Mouse (Mus musculus) embryonic facial prominence, embryonic 15.5 days (tissue): Measurements from ENCODE around the gene Enoph1. TPM values are rescaled to one million over a fixed set of nuclear protein-coding genes. Genes with fewer than 3 reads are reported as not detected.
A peak's percentile ranks its signal among the peaks of the same experiment; 100 is the strongest.

ENCODE experiments used
- ATAC-seq: fragments of 200-750 bp; cut with Nextera tagmentation; 2 replicates; pipeline ENCODE4 v1.8.0; 2017; ENCODE audit warnings: low read depth, moderate TSS enrichment; ENCODE audit not compliant: insufficient number of reproducible peaks, low FRiP score, low TSS enrichment
- H3K27ac ChIP-seq: fragments of 300-500 bp; sonication (generic); replicated peaks from 2 replicates; pipeline ENCODE4 v1.5.1; 2015; ENCODE audit warnings: mild to moderate bottlenecking, inconsistent platforms
- H3K27me3 ChIP-seq: fragments of 300-500 bp; sonication (generic); 2 replicates; pipeline ENCODE4 v1.6.1; 2015; ENCODE audit warnings: inconsistent platforms
- H3K36me3 ChIP-seq: fragments of 300-500 bp; sonication (generic); 2 replicates; pipeline ENCODE4 v1.6.1; 2015; ENCODE audit warnings: mild to moderate bottlenecking, inconsistent platforms
- H3K4me1 ChIP-seq: fragments of 300-500 bp; sonication (generic); 2 replicates; pipeline ENCODE4 v1.6.1; 2015; ENCODE audit warnings: inconsistent platforms
- H3K4me2 ChIP-seq: fragments of 300-500 bp; sonication (generic); replicated peaks from 2 replicates; pipeline ENCODE4 v1.6.1; 2015; ENCODE audit warnings: mild to moderate bottlenecking, inconsistent platforms
- H3K4me3 ChIP-seq: fragments of 300-500 bp; sonication (generic); replicated peaks from 2 replicates; pipeline ENCODE4 v1.5.1; 2015; ENCODE audit warnings: mild to moderate bottlenecking, inconsistent platforms
- H3K9ac ChIP-seq: fragments of 300-500 bp; sonication (generic); 2 replicates; pipeline ENCODE4 v1.6.1; 2015; ENCODE audit warnings: inconsistent platforms
- H3K9me3 ChIP-seq: fragments of 300-500 bp; sonication (generic); replicated peaks from 2 replicates; pipeline ENCODE4 v1.6.1; 2016; ENCODE audit warnings: inconsistent platforms
- WGBS: fragments of 180-500 bp; shearing (Covaris S2); methylation state at CpG from one replicate; pipeline ENCODE4 v1.1.7; 2015; 5-methylcytosine and 5-hydroxymethylcytosine counted together
- polyA plus RNA-seq: library from polyadenylated mRNA; unstranded; fragments of >200 nt; fragmentation: Nextera tagmentation; extraction: Ambion mirVana; gene quantifications from 2 replicates; pipeline ENCODE4 v1.2.1, GENCODE M21; 2015

Enoph1 gene
- polyA plus RNA-seq, 1 experiment from 2014 or later: 41.9 TPM

- Histone ChIP-seq H3K9ac (no peak overlapping the region), H3K4me2 (no peak overlapping the region), H3K27me3 (no peaks in the 10 kb centered on the region), H3K27ac (no peak overlapping the region), H3K36me3 (peaks cover 10% of the 10 kb centered on the region), H3K4me3 (no peak overlapping the region), H3K9me3 (no peaks in the 10 kb centered on the region), H3K4me1 (peaks cover 11% of the 10 kb centered on the region; the same call in 1 of the 2 replicates)
- no peak for ATAC-seq
- 89% methylated on average over 5 of the region's 5 CpGs for WGBS
Observed at GRCm38 (mm10) chr5:100055866-100056369, 16.1 kb downstream of the Enoph1 start.

DNA sequence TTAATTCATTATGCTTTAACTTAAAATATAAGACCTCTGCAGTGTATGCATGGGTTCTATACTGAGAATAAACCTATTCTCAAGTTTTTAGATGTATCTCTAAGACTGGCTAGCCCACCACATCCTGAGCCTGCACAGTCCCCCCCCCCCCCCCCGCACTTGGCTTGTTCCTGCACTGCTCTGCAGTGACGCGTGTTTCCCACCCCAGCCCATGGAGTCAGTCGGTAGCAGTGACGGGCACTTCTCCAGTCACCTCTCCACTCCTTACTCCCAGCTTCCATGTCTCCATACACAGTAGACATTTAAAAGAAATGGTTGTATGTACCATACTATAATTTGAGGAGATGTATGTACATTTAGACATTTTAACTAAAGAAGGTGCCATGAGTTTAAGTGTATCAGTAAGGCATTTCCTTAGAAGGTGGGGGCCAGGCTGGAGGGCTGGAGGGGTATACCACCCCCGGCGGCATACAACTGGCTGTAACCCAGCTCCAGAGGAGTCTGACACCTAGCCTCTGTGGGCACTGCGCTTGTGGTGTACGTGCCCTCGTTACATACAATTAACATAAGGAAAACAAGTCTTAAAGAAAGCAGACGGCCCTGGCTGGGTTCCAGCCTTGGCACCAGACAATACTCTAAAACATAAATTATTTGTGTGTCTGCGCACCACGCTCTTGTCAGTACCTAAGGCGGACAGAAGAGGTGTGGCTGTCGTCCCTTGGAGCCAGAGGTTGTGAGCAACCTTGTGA, 17.9 kb downstream of the Enoph1 start:
- no peak overlapping the region for H3K27ac ChIP-seq
- no peak for ATAC-seq
- no peaks in the 10 kb centered on the region for H3K27me3 ChIP-seq
- no peak overlapping the region for H3K4me2 ChIP-seq
- WGBS: 71% methylated on average over 14 of the region's 15 CpGs
- H3K9me3 ChIP-seq: no peaks in the 10 kb centered on the region
- H3K36me3 ChIP-seq: peaks cover 26% of the 10 kb centered on the region
- H3K4me1 ChIP-seq: peaks cover 11% of the 10 kb centered on the region; the same call in 1 of the 2 replicates
- H3K9ac ChIP-seq: no peak overlapping the region
- no peak overlapping the region for H3K4me3 ChIP-seq

GRCm38 (mm10) chr5:100058729-100059128, 18.9 kb downstream of the Enoph1 start:
- Histone ChIP-seq H3K4me3 (no peak overlapping the region), H3K4me2 (no peak overlapping the region), H3K36me3 (peaks cover 27% of the 10 kb centered on the region), H3K9me3 (no peaks in the 10 kb centered on the region), H3K27ac (no peak overlapping the region), H3K27me3 (no peaks in the 10 kb centered on the region), H3K4me1 (peaks cover 11% of the 10 kb centered on the region; the same call in 1 of the 2 replicates), H3K9ac (no peak overlapping the region)
- no peak for ATAC-seq
- WGBS: 45% methylated on average over 6 of the region's 6 CpGs

DNA sequence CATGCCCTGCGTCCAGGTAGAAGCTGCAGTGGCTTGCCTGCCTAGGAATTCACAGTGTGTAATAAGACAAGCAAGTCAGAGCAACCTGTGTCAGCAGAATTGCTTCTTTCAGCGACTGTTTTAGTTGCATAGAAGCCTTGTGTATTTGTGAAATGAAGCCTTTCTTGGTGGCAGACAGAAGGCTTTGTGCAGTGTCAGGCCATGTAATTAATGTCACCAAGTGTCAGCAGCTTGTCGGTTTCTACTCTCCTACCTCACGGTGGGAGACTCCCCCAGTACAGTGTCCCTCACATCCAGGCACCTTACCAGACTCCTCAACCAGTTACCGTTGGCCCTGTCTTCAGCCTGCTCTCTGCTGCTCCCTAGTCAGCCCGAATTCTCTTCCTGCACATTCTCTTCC, 19.5 kb downstream of the Enoph1 start:
- Histone ChIP-seq H3K4me1 (peaks cover 11% of the 10 kb centered on the region; the same call in 1 of the 2 replicates), H3K27ac (peak overlapping the region; percentile 28; the same call in 1 of the 2 replicates), H3K4me2 (no peak overlapping the region), H3K9me3 (no peaks in the 10 kb centered on the region), H3K36me3 (peaks cover 33% of the 10 kb centered on the region), H3K27me3 (no peaks in the 10 kb centered on the region), H3K9ac (no peak overlapping the region), H3K4me3 (no peak overlapping the region)
- WGBS: 42% methylated on average over 6 of the region's 6 CpGs
- ATAC-seq: no peak

DNA sequence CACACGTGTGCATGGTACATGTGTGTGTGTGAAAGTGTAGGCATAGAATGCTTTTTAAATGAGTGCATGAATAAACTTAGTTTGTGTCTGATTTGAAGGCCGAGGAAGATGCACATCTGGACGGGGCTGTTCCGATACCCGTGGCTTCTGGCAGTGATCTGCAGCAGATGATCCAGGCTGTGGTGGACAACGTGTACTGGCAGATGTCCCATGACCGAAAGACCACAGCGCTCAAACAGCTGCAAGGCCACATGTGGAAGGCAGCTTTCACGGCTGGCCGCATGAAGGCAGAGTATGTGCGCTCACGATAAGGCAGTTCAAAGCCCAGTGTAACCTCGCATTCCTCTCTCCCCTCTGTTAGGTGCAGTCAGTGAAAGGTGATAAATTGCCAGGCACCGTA, 21.1 kb downstream of the Enoph1 start:
- no peak overlapping the region for H3K4me3 ChIP-seq
- H3K9ac ChIP-seq: no peak overlapping the region
- no peak overlapping the region for H3K4me2 ChIP-seq
- WGBS: 86% methylated on average over 14 of the region's 14 CpGs
- no peak overlapping the region for H3K27ac ChIP-seq
- H3K9me3 ChIP-seq: no peaks in the 10 kb centered on the region
- ATAC-seq: no peak
- no peaks in the 10 kb centered on the region for H3K27me3 ChIP-seq
- H3K4me1 ChIP-seq: peaks cover 7% of the 10 kb centered on the region; the same call in 1 of the 2 replicates
- H3K36me3 ChIP-seq: peaks cover 46% of the 10 kb centered on the region

GRCm38 (mm10) chr5:100067579-100067978, 27.8 kb downstream of the Enoph1 start:
- Histone ChIP-seq H3K36me3 (peaks cover 42% of the 10 kb centered on the region), H3K9ac (no peak overlapping the region), H3K27me3 (no peaks in the 10 kb centered on the region), H3K4me3 (no peak overlapping the region), H3K4me1 (0 out of 2 replicates have a peak, but pooled peaks cover 2% of the 10 kb centered on the region), H3K9me3 (no peaks in the 10 kb centered on the region), H3K4me2 (no peak overlapping the region), H3K27ac (no peak overlapping the region)
- no peak for ATAC-seq
- 87% methylated on average over 16 of the region's 16 CpGs for whole genome bisulfite sequencing

DNA sequence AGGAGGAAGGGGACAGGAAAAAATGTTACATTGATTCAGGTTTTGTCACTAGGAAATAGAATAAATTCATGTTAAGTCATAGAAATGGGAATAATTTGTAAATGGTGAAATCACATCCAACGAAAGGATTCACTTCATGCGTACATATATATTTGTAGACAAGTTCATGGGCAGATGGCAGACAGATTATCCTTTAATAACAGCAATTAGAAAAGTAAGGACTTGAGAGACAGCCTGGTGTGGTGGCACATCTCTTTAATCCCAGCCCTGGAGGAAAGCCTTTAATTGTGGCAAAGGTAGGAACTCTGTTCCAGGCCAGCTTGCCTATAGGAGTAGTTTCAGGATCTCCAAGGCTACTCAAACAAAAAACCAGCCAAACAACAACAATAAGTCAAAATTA, 29.7 kb downstream of the Enoph1 start:
- WGBS: 80% methylated on average over 2 of the region's 2 CpGs
- H3K36me3 ChIP-seq: peaks cover 41% of the 10 kb centered on the region
- no peaks in the 10 kb centered on the region for H3K9me3 ChIP-seq
- no peak overlapping the region for H3K4me2 ChIP-seq
- no peaks in the 10 kb centered on the region for H3K27me3 ChIP-seq
- no peak overlapping the region for H3K27ac ChIP-seq
- H3K4me1 ChIP-seq: 0 out of 2 replicates have a peak, but pooled peaks cover 2% of the 10 kb centered on the region
- ATAC-seq: no peak
- no peak overlapping the region for H3K9ac ChIP-seq
- no peak overlapping the region for H3K4me3 ChIP-seq

DNA sequence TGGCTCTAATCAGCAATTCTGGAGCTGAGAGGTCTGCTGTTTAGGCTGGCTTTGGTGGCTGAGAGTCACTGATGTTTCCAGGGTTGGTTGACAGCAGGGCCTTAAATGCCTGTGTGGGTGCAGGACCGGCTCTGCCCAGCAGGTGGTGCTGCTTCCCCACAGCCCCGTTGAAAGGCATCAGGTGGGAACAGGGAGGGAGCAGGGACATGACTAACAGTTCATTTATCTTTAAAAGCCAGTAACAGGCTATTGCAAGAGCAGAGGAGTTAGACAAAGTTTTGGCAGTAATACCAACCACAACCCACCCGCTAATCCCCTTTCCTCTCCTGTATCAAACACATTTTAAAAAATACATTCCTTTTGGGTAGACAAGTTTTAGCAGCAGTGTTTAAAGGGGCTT, 30.5 kb downstream of the Enoph1 start:
- Histone ChIP-seq H3K9ac (no peak overlapping the region), H3K27ac (no peak overlapping the region), H3K9me3 (no peaks in the 10 kb centered on the region), H3K27me3 (no peaks in the 10 kb centered on the region), H3K4me1 (0 out of 2 replicates have a peak, but pooled peaks cover 2% of the 10 kb centered on the region), H3K36me3 (peaks cover 35% of the 10 kb centered on the region), H3K4me2 (no peak overlapping the region), H3K4me3 (no peak overlapping the region)
- WGBS: 28% methylated on average over 3 of the region's 3 CpGs
- ATAC-seq: no peak

DNA sequence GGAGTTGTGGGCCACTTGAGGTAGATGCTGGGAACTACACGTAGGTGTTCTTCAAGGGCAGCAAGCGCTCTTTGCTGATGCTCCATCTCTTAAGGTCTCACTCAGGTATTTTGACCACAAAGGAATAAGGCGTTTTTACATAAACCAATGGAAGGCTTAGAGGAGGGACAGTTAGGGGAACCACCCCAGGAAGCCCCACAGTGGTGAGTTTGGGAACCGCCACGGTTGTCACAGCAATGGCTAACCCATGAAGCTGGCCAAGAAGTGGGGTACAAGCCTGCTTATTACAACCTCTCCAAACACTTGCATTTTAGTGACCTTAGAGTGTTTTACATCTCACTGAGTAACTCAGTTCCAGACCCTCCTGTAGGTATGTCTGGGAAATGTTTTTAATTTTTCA, 31.8 kb downstream of the Enoph1 start:
- Histone ChIP-seq H3K4me1 (no peaks in the 10 kb centered on the region), H3K36me3 (peaks cover 30% of the 10 kb centered on the region), H3K4me2 (no peak overlapping the region), H3K9ac (no peak overlapping the region), H3K4me3 (no peak overlapping the region), H3K27me3 (no peaks in the 10 kb centered on the region), H3K27ac (no peak overlapping the region), H3K9me3 (no peaks in the 10 kb centered on the region)
- ATAC-seq: no peak
- WGBS: 90% methylated on average over 5 of the region's 5 CpGs

DNA sequence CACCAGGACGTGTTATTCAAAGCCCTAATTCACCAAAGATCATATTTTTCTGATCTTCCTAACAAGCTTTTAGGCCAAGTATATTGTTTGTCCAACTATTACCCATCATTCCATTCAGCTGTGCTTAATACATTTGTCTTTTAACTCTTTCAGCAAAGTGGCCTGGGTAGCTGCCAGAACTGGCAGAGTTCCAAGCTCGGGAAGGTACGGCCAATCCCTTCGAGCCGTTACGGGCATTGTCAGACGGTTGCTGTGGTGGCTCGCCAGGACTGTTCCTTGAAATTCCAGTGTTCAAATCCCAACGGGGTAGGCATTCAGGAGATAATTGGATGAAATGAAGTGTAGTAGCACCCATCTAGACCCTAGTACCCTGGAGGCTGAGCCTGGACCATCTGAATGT, 32.8 kb downstream of the Enoph1 start:
- H3K4me1 ChIP-seq: peaks cover 2% of the 10 kb centered on the region; the same call in 1 of the 2 replicates
- no peak overlapping the region for H3K4me2 ChIP-seq
- ATAC-seq: no peak
- no peak overlapping the region for H3K27ac ChIP-seq
- H3K27me3 ChIP-seq: no peaks in the 10 kb centered on the region
- H3K9ac ChIP-seq: no peak overlapping the region
- H3K9me3 ChIP-seq: no peaks in the 10 kb centered on the region
- 69% methylated on average over 9 of the region's 9 CpGs for WGBS
- peaks cover 24% of the 10 kb centered on the region; the same call in 1 of the 2 replicates for H3K36me3 ChIP-seq
- no peak overlapping the region for H3K4me3 ChIP-seq

GRCm38 (mm10) chr5:100074571-100074970, 34.8 kb downstream of the Enoph1 start:
- no peak for ATAC-seq
- H3K9ac ChIP-seq: no peak overlapping the region
- H3K4me3 ChIP-seq: no peak overlapping the region
- H3K4me1 ChIP-seq: peaks cover 19% of the 10 kb centered on the region
- no peak overlapping the region for H3K4me2 ChIP-seq
- 64% methylated on average over 4 of the region's 4 CpGs for WGBS
- H3K27ac ChIP-seq: no peak overlapping the region
- no peaks in the 10 kb centered on the region for H3K9me3 ChIP-seq
- H3K27me3 ChIP-seq: no peaks in the 10 kb centered on the region
- peaks cover 12% of the 10 kb centered on the region; the same call in 1 of the 2 replicates for H3K36me3 ChIP-seq
